Mouse (Mus musculus): ENCODE data around the gene Wbp11. TPM values are rescaled to one million over a fixed set of nuclear protein-coding genes. Genes with fewer than 3 reads are reported as not detected.

Wbp11 gene
- total RNA-seq, 2 experiments from 2014 or later, result 120 to 128 TPM

DNA sequence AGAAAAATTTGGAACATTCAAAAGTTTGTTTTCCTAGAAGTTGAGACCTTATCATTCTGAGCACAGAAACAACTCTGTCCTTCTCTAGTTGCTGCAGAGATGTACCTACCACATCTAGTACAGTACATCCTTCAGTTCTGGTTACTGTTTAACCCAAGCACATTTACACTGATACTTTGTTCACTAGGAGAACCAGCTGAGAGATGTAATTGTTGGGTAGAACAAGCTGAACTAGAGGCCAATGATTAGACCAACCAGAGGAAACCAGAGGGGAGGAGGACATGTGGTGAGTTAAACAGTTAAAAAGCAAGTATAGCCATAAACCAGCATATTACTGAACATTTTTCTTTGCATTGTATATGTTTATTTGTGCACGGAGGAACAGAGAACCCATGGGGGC lies 51.6 kb downstream of the Wbp11 start:
- intact Hi-C loops (cut with DNase I), result no loop called here
- DNase-seq (ENCODE audit: low spot score in 2 of 2), result no peak

GRCm38 (mm10) chr6:136769859-136770258 lies 58.2 kb downstream of the Wbp11 start:
- no peak for DNase-seq (ENCODE audit: low spot score in 2 of 2)

GRCm38 (mm10) chr6:136769143-136769542 lies 58.9 kb downstream of the Wbp11 start:
- intact Hi-C loops (cut with DNase I), result no loop called here

More at GRCm38 (mm10) chr6:136769859-136770258, 58.2 kb downstream of the Wbp11 start:
- intact Hi-C loops (cut with DNase I), result no loop called here

GRCm38 (mm10) chr6:136763912-136764311 lies 64.1 kb downstream of the Wbp11 start:
- intact Hi-C loops (cut with DNase I), result no loop called here
- peak; percentile 15 to 33 for DNase-seq (ENCODE audit: low spot score in 2 of 2)

More at GRCm38 (mm10) chr6:136769143-136769542, 58.9 kb downstream of the Wbp11 start:
- DNase-seq (ENCODE audit: low spot score in 2 of 2), result no peak

Small RNA genes lying within 50 kb of the gene (microRNA-seq; reads per million reads assigned to microRNA genes)
- 0 reads per million in 2 experiments for gene Gm44364

Other genes with a start within 250 kb of the Wbp11 start
- under 1 TPM; 0.33 to 0.47 TPM for gene Plbd1, start 166.3 kb downstream of the Wbp11 start, total RNA-seq (2021)
- under 1 TPM; 0.42 to 0.57 TPM for gene Gucy2c, start 46.5 kb downstream of the Wbp11 start, total RNA-seq (2021)
- gene Hist4h4, start 23.8 kb downstream of the Wbp11 start, total RNA-seq (2021), result 10 to 100 TPM in 1 of 2 experiments, 1 to 10 TPM in 1; 7.9 to 10.4 TPM
- gene H2afj, start 20.0 kb downstream of the Wbp11 start, total RNA-seq (2021), result 10 to 100 TPM; 65.7 to 66.8 TPM
- 1 to 10 TPM; 2.7 to 4.8 TPM for gene BC049715, start 607 bp downstream of the Wbp11 start, total RNA-seq (2021)
- gene Smco3, start 7.2 kb upstream of the Wbp11 start, total RNA-seq (2021), result 1 to 10 TPM; 2.1 to 4.2 TPM
- gene Art4, start 29.5 kb upstream of the Wbp11 start, total RNA-seq (2021), result under 1 TPM in 1 of 2 experiments, not detected in 1; 0.21 TPM
- 10 to 100 TPM; 44.9 to 54.4 TPM for gene Mgp, start 47.6 kb upstream of the Wbp11 start, total RNA-seq (2021)
- under 1 TPM; 0.34 to 0.81 TPM for gene Erp27, start 93.9 kb upstream of the Wbp11 start, total RNA-seq (2021)
- 1 to 10 TPM; 1.3 to 1.6 TPM for gene Pde6h, start 95.6 kb upstream of the Wbp11 start, total RNA-seq (2021)
- 10 to 100 TPM; 16.6 to 17.0 TPM for gene Arhgdib, start 113.7 kb upstream of the Wbp11 start, total RNA-seq (2021)

All from left cerebral cortex, postnatal 14 days (tissue).